Mouse (Mus musculus) adrenal gland, adult 8-10 months (tissue): ENCODE measurements at regions not wholly inside any gene's neighbourhood (a gene's known extent, or its start where the extent isn't known, plus 50 kb on each side); places are given as distances from the start of the nearest gene placed in this dataset.

ENCODE experiments used
- DNase-seq: peaks from one replicate; pipeline ENCODE4 v3.0.0; 2022

DNA sequence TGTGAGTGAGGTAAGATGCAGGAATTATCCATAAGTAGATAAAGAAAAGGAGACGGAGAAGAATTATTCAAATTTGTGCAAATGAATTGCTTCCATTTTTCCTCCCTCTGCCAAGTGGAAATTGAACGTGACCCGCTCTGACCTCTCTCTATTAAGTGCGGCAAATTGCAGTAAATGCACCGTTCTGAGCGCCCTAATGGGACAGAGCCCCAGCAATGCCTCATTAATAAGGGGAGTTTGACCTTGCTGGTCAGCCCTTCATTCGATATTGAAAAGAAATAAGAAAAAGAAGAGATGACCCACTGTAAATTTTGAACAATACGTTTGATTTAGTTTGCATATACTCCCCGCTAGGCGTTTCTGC is 137.0 kb downstream of the Gpat3 start:
- DNase-seq, result no peak

DNA sequence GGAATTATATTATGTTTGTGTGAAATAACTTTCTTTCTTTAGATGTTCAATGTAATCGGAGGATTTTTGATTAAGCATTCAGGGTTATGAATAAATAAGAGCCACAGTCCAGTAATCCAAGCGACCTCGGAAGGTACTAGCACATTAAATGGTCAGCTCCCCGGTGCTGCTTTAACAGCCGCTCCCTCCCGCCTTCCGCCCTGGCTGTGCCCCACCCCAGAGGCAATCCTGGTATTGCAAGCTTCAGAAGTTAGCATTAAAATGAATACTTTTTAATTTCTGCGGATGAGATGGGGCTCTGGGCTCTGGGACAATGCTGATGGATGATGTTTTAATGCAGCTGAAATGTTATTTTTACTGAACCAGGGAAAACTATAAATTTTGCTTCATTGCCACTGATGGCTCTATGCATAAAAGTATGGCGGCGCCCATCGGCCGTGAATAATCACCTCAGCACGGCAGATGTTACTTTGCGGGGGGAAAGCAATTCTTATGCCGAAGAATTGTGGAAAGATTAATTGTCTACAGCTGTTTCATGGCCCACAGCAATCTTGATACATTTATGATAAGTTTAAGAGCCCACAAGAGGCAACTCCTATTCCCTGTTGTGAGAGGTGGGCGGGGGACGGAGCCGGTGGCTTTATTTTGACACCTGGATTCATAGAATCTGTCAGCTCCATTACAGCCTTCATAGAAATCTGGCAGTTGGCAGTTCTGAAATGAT is 136.5 kb downstream of the Gpat3 start:
- DNase-seq, result no peak

- DNase-seq, result no peak
These were observed 131.2 kb downstream of the Gpat3 start for GRCm38 (mm10) chr5:100976736-100977135.

- DNase-seq, result no peak
These were observed 105.7 kb downstream of the Gpat3 start for GRCm38 (mm10) chr5:100951210-100951609.
